ENCODE assay signal across 19 mouse cellular contexts in the genomic region with DNA sequence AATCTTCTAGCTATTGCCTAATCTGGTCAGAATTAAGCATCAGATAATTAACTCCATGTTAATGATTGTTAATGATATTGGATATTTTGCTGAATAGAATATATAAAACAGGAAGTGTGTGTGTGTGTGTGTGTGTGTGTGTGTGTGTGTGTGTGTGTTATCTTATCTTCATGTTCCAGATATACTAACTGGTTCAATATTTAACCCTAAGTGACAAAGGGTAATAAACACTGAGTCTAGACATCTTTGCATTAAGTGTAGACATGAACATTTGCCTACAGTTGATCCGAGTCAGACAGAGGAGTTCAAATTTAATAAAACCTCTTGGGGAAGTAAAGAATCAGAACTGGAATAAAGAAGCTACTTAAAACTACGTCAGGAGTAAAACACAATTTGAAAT.
DNase-seq lines count a peak whose midpoint lies in the region; ATAC-seq and TF ChIP-seq lines count a peak whose summit lies in the region.
"Had no signal": no experiment of that assay in that cellular context is flagged by ENCODE, and none has a peak within 500 bp of the region (broad histone marks: within the 10 kb centered on the region; RNA-seq: fewer than 3 reads in every experiment).

No protein-coding gene starts in this region.

- H3K36me3 ChIP-seq in intestine, embryonic 15.5 days = no peaks in the 10 kb centered on the region
- H3K36me3 ChIP-seq in intestine, postnatal 0 days (ENCODE audit: control insufficient read depth, insufficient read depth) = no peaks in the 10 kb centered on the region
- H3K36me3 ChIP-seq in intestine, embryonic 16.5 days (ENCODE audit: control insufficient read depth, insufficient read depth, low read length) = no peaks in the 10 kb centered on the region
- H3K36me3 ChIP-seq: G1E had no signal

- no peaks in the 10 kb centered on the region for H3K4me1 ChIP-seq in intestine, embryonic 15.5 days (replicated peaks)
- no peaks in the 10 kb centered on the region for H3K4me1 ChIP-seq in intestine, postnatal 0 days (replicated peaks; ENCODE audit: control insufficient read depth, insufficient read depth, low read length)
- H3K4me1 ChIP-seq in intestine, embryonic 16.5 days (ENCODE audit: control insufficient read depth, insufficient read depth, low read length) = no peaks in the 10 kb centered on the region

- no peak overlapping the region for H3K27ac ChIP-seq in intestine, embryonic 15.5 days
- H3K27ac ChIP-seq in intestine, postnatal 0 days (ENCODE audit: low read depth, low read length) = no peak overlapping the region
- H3K27ac ChIP-seq in intestine, embryonic 16.5 days (ENCODE audit: low read length) = no peak overlapping the region

- ATAC-seq in intestine, embryonic 15.5 days = peak; percentile 53; the same call in 1 of the 2 replicates
- no peak for ATAC-seq in intestine, postnatal 0 days
- peak; percentile 66; the same call in 1 of the 2 replicates for ATAC-seq in intestine, embryonic 16.5 days
- ATAC-seq: activated CD4-positive, CD25-positive, alpha-beta regulatory T cell, adult 4 months; CD4-positive, CD25-positive, alpha-beta regulatory T cell, adult 4 months; Patski had no signal

- no peaks in the 10 kb centered on the region for H3K27me3 ChIP-seq in intestine, embryonic 15.5 days (replicated peaks)
- H3K27me3 ChIP-seq in intestine, postnatal 0 days (replicated peaks; ENCODE audit: control insufficient read depth, insufficient read depth, low read length) = no peaks in the 10 kb centered on the region
- no peaks in the 10 kb centered on the region for H3K27me3 ChIP-seq in intestine, embryonic 16.5 days (replicated peaks; ENCODE audit: control insufficient read depth, insufficient read depth, low read length)
- H3K27me3 ChIP-seq: CH12.LX had no signal

- 57% methylated on average over 2 of the region's 2 CpGs for WGBS in intestine, embryonic 15.5 days
- 51% methylated on average over 2 of the region's 2 CpGs for WGBS in intestine, postnatal 0 days
- WGBS in intestine, embryonic 16.5 days = 61% methylated on average over 2 of the region's 2 CpGs

- no peaks in the 10 kb centered on the region for H3K9me3 ChIP-seq in intestine, embryonic 15.5 days
- H3K9me3 ChIP-seq in intestine, postnatal 0 days (ENCODE audit: control insufficient read depth) = no peaks in the 10 kb centered on the region
- H3K9me3 ChIP-seq in intestine, embryonic 16.5 days (ENCODE audit: control insufficient read depth, low read length) = no peaks in the 10 kb centered on the region

- H3K4me3 ChIP-seq in intestine, embryonic 15.5 days (replicated peaks) = no peak overlapping the region
- no peak overlapping the region for H3K4me3 ChIP-seq in intestine, postnatal 0 days (ENCODE audit: low read depth, low read length)
- H3K4me3 ChIP-seq in intestine, embryonic 16.5 days (ENCODE audit: low read length) = no peak overlapping the region

- DNase-seq in adrenal gland, postnatal 25 days = no peak
- DNase-seq: adrenal gland, adult 2 months; adrenal gland, adult 8-10 months; adrenal gland, postnatal 10 days; adrenal gland, postnatal 14 days; adrenal gland, postnatal 36 days; B cell, adult 2 months; cerebellum, adult 11 months; cerebellum, adult 11-12 months; cerebellum, adult 18-20 months; cerebellum, adult 2 months had no signal

- no peak for TF ChIP-seq CTCF in intestine, postnatal 0 days (IDR thresholded peaks at IDR 0.05; ENCODE audit: low read depth)

- no peak overlapping the region for H3K4me2 ChIP-seq in intestine, embryonic 15.5 days (replicated peaks)
- no peak overlapping the region for H3K4me2 ChIP-seq in intestine, postnatal 0 days (replicated peaks; ENCODE audit: low read depth)
- H3K4me2 ChIP-seq in intestine, embryonic 16.5 days (ENCODE audit: low read depth, low read length) = no peak overlapping the region

- H3K9ac ChIP-seq in intestine, embryonic 15.5 days = no peak overlapping the region
- H3K9ac ChIP-seq in intestine, postnatal 0 days (ENCODE audit: low read depth, low read length) = no peak overlapping the region
- no peak overlapping the region for H3K9ac ChIP-seq in intestine, embryonic 16.5 days (ENCODE audit: low read depth, low read length)
